Mouse (Mus musculus): ENCODE data around the gene Apeh.

Gene Apeh

GRCm38 (mm10) chr9:108119891-108120411 is 25.5 kb upstream of the Apeh start:
- no peak for DNase-seq (ENCODE audit: low spot score)

- DNase-seq (ENCODE audit: low spot score) = no peak
These were observed 22.7 kb upstream of the Apeh start for GRCm38 (mm10) chr9:108117143-108117542.

GRCm38 (mm10) chr9:108115290-108116077 is 21.1 kb upstream of the Apeh start:
- DNase-seq (ENCODE audit: low spot score) = no peak

GRCm38 (mm10) chr9:108112719-108113340 is 18.4 kb upstream of the Apeh start:
- DNase-seq (ENCODE audit: low spot score) = no peak

GRCm38 (mm10) chr9:108111593-108112121 is 17.3 kb upstream of the Apeh start:
- no peak for DNase-seq (ENCODE audit: low spot score)

GRCm38 (mm10) chr9:108111101-108111592 is 16.7 kb upstream of the Apeh start:
- no peak for DNase-seq (ENCODE audit: low spot score)

- no peak for DNase-seq (ENCODE audit: low spot score)
These were observed 15.8 kb upstream of the Apeh start for GRCm38 (mm10) chr9:108110160-108110559.

GRCm38 (mm10) chr9:108107867-108108266 is 13.5 kb upstream of the Apeh start:
- no peak for DNase-seq (ENCODE audit: low spot score)

- DNase-seq (ENCODE audit: low spot score) = no peak
These were observed 11.7 kb upstream of the Apeh start for GRCm38 (mm10) chr9:108106090-108106489.

- no peak for DNase-seq (ENCODE audit: low spot score)
These were observed 11.1 kb upstream of the Apeh start for GRCm38 (mm10) chr9:108105549-108105863.

GRCm38 (mm10) chr9:108104766-108105548 is 10.6 kb upstream of the Apeh start:
- DNase-seq (ENCODE audit: low spot score) = no peak

- no peak for DNase-seq (ENCODE audit: low spot score)
These were observed 5.2 kb upstream of the Apeh start for GRCm38 (mm10) chr9:108099619-108100018.

- DNase-seq (ENCODE audit: low spot score) = no peak
These were observed 1.7 kb upstream of the Apeh start for GRCm38 (mm10) chr9:108095949-108096712.

- no peak for DNase-seq (ENCODE audit: low spot score)
These were observed 1.1 kb upstream of the Apeh start for GRCm38 (mm10) chr9:108095518-108095917.

- no peak for DNase-seq (ENCODE audit: low spot score)
These were observed 599 bp upstream of the Apeh start for GRCm38 (mm10) chr9:108094998-108095411.

- no peak for DNase-seq (ENCODE audit: low spot score)
These were observed 820 bp downstream of the Apeh start for GRCm38 (mm10) chr9:108093586-108093985.

GRCm38 (mm10) chr9:108090611-108091120 is 3.7 kb downstream of the Apeh start:
- no peak for DNase-seq (ENCODE audit: low spot score)

GRCm38 (mm10) chr9:108085261-108085660 is 9.1 kb downstream of the Apeh start:
- DNase-seq (ENCODE audit: low spot score) = no peak

- DNase-seq (ENCODE audit: low spot score) = no peak
These were observed 10.8 kb downstream of the Apeh start for GRCm38 (mm10) chr9:108083561-108083960.

- no peak for DNase-seq (ENCODE audit: low spot score)
These were observed 11.4 kb downstream of the Apeh start, which contains the start of gene Rnf123 for GRCm38 (mm10) chr9:108082988-108083431. Gene Rnf123, minus strand, starts transcription at chr9:108083346.

- DNase-seq (ENCODE audit: low spot score) = no peak
These were observed 11.9 kb downstream of the Apeh start for GRCm38 (mm10) chr9:108082549-108082948.
